Mouse (Mus musculus) heart, postnatal 10 days (tissue): ENCODE results near the gene Parp3. TPM values are rescaled to one million over a fixed set of nuclear protein-coding genes. Genes with fewer than 3 reads are reported as not detected.
A peak's percentile ranks its signal among the peaks of the same experiment; 100 is the strongest.

Experiments used
- DNase-seq, 2 experiments: peaks; one replicate each; pipeline ENCODE4 v3.0.0; 2021
- intact Hi-C: fragments of 180-260 bp; cut with DNase I; formaldehyde crosslinking; loops from one replicate; pipeline ENCODE4 v1.15.1; 2025
- total RNA-seq, 2 experiments: library from RNA; stranded (reverse); gene quantifications; 2 replicates each; pipeline ENCODE4 v1.2.3; 2021

The Parp3 gene
- total RNA-seq, 2 experiments from 2014 or later = 12.5 to 13.5 TPM

GRCm38 (mm10) chr9:106436566-106436965 lies 40.2 kb downstream of the Parp3 start:
- DNase-seq = no peak
- intact Hi-C loops = no loop called here

GRCm38 (mm10) chr9:106433389-106433788 lies 43.4 kb downstream of the Parp3 start:
- no peak for DNase-seq
- intact Hi-C loops = loop anchor here (5.0 kb wide), 1 partner anchor 261 kb away; the partner anchor contains the start of gene Wdr82

GRCm38 (mm10) chr9:106430015-106430264 lies 46.8 kb downstream of the Parp3 start:
- DNase-seq = no peak
- intact Hi-C loops = loop anchor here (5.0 kb wide), 1 partner anchor 258 kb away; the partner anchor contains the start of gene Wdr82

- DNase-seq = peak; percentile 98
- intact Hi-C loops = loop anchor here (2.0 to 5.0 kb wide), 2 partner anchors 47 to 257 kb away; partner anchors contain the start of genes Parp3 and Wdr82
Measured at GRCm38 (mm10) chr9:106429221-106430014, 47.3 kb downstream of the Parp3 start, which contains the start of gene Rpl29. Gene Rpl29 (plus strand): TSS chr9:106429454.

DNA sequence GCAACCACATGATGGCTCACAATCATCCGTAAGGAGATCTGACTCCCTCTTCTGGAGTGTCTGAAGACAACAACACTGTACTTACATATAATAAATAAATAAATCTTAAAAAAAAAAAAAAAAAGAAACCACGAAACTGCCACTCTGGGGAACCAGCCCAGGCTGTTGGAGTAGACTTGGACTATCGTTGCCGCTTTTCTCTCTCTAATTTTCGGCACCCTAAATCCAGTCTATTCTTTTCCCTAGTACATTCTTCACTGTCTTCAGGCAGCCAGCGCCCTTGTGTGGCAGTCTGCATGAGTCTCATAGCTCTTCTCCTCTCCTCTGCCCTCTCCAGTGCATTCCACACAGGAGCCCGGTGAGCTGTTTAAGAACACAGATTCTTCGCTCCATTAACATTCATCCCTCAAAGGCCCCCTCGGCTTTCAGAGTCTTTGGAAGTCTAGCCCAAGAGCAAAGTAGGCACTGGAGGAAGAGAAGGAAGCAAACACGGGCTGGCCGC lies 48.0 kb downstream of the Parp3 start:
- DNase-seq = no peak
- intact Hi-C loops = loop anchor here (2.0 kb wide), 1 partner anchor 48 kb away; the partner anchor contains the start of gene Parp3

GRCm38 (mm10) chr9:106421865-106422160 lies 54.9 kb downstream of the Parp3 start:
- intact Hi-C loops = loop anchor here (1.0 kb wide), 3 partner anchors 73 to 133 kb away; no protein-coding TSS in a partner anchor
- peak; percentile 91 to 95 for DNase-seq

DNA sequence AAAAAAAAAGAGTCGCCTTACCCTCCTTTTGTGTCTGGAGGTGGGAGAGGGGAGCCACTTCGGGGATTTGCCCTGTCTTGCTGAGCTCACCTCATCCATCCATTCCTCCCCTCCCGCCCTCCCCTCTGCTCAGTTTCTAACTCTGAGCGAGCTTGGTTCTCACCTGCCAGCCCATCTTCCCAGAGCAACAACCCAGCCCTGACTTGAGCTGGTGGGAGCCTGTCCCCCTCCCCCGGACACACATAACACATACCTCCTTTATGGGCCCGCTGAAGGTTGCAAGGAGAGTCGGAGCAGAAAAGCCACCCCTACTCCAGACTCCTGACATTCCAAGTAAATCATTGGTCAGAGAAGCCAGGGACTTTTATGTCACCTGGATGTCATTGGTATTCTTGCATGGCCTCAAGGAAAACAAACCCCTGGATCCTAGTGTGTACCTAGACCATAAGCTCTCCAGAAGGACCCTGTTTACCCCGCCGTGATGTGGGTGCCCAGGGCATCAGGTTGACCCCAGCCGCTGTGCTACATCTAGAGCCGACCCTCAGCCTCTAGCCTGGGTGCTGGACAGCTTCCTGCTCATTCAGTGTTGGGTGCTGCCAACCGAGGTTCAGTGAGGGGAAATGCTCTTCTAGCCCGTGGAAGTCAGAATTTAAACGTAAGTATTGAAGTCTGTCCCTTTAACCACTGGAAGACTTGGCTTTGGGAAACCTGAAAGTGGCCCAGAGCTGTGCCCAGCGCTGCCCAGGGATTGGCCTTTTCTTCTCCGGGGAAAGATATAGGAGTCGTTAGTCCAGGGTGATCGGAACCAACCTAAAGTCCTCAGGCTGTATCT lies 55.5 kb downstream of the Parp3 start:
- DNase-seq = no peak
- intact Hi-C loops = loop anchor here (1.0 kb wide), 3 partner anchors 72 to 132 kb away; no protein-coding TSS in a partner anchor

GRCm38 (mm10) chr9:106420608-106421007 lies 56.1 kb downstream of the Parp3 start:
- intact Hi-C loops = loop anchor here (1.0 kb wide), 3 partner anchors 71 to 131 kb away; no protein-coding TSS in a partner anchor
- no peak for DNase-seq

Other genes starting within 250 kb of the Parp3 start
- 100 to 1,000 TPM; 492 to 534 TPM for gene Alas1, start 228.3 kb downstream of the Parp3 start, total RNA-seq
- gene Poc1a, start 195.9 kb downstream of the Parp3 start, total RNA-seq = 1 to 10 TPM; 6.4 to 7.2 TPM
- 10 to 100 TPM; 47.0 to 47.1 TPM for gene Dusp7, start 108.3 kb downstream of the Parp3 start, total RNA-seq
- 100 to 1,000 TPM; 403 to 404 TPM for gene Rpl29, start 47.5 kb downstream of the Parp3 start, total RNA-seq
- 10 to 100 TPM; 17.0 to 17.8 TPM for gene Acy1, start 38.6 kb downstream of the Parp3 start, total RNA-seq
- gene Abhd14b, start 29.5 kb downstream of the Parp3 start, total RNA-seq = 1 to 10 TPM; 4.6 to 6.2 TPM
- 10 to 100 TPM; 20.0 to 22.4 TPM for gene Abhd14a, start 29.3 kb downstream of the Parp3 start, total RNA-seq
- gene Pcbp4, start 23.7 kb downstream of the Parp3 start, total RNA-seq = 10 to 100 TPM; 77.4 to 89.6 TPM
- under 1 TPM in 1 of 2 experiments, not detected in 1; 0.12 TPM for gene Gpr62, start 11.0 kb downstream of the Parp3 start, total RNA-seq
- gene Rrp9, start 986 bp downstream of the Parp3 start, total RNA-seq = 10 to 100 TPM; 18.8 to 19.1 TPM
- gene Iqcf1, start 23.0 kb upstream of the Parp3 start, total RNA-seq = not detected
- gene Iqcf5, start 37.6 kb upstream of the Parp3 start, total RNA-seq = not detected
- not detected for gene Iqcf3, start 84.7 kb upstream of the Parp3 start, total RNA-seq
- gene Iqcf4, start 94.0 kb upstream of the Parp3 start, total RNA-seq = not detected
- gene Iqcf6, start 149.6 kb upstream of the Parp3 start, total RNA-seq = not detected
- gene Grm2, start 179.1 kb upstream of the Parp3 start, total RNA-seq = not detected
- gene Tex264, start 209.0 kb upstream of the Parp3 start, total RNA-seq = 10 to 100 TPM; 35.4 to 37.4 TPM